Mouse (Mus musculus): ENCODE results near the gene Cldn2.

DNA sequence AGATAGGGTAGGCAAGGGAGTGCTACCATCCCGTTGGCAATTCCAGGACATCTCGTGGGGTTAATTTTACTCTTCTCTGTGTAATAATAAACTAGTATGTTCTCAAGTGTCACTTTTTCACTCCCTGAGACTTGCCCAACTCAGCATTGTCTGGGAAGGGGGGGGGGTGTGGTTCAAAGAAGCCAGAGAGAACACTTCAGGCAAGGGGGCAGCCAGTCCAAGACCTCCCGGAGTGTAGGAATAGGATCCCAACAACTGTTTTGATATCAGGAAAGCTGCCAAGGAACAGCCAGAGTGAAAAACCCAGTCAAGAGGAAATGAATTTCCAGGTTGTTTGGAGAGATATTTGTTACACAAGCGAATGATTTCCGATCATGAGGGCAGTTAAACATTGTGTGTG, 14.6 kb downstream of the Cldn2 start:
- no peak for TF ChIP-seq CTCF (IDR thresholded peaks at IDR 0.05; ENCODE audit: low read depth)
- TF ChIP-seq EP300 (IDR thresholded peaks at IDR 0.05; ENCODE audit: low read depth) = no peak
